Mouse (Mus musculus): ENCODE data around the gene Mylip.

- TF ChIP-seq CTCF (conservative IDR thresholded peaks at IDR 0.05; ENCODE audit: low read length) (no peak), POU5F1 (IDR thresholded peaks at IDR 0.05; ENCODE audit: borderline replicate concordance, low read length) (no peak), NANOG (IDR thresholded peaks at IDR 0.05; ENCODE audit: borderline replicate concordance, low read length) (no peak)
Observed at GRCm38 (mm10) chr13:45390312-45390961, 895 bp downstream of the Mylip start.

All from E14TG2a.4 (cell line).